Mouse (Mus musculus) bone marrow, adult 2 months (tissue): ENCODE measurements around the gene Crybg2.

Experiments
- CTCF ChIP-seq: fragments of 200-500 bp; IDR thresholded peaks from 2 replicates; pipeline ENCODE4 v1.5.1; 2011; ENCODE audit warnings: low read length, control low read depth; ENCODE audit not compliant: control insufficient read depth, insufficient read depth
- POLR2A ChIP-seq: fragments of 200-500 bp; IDR thresholded peaks from 2 replicates; pipeline ENCODE4 v1.6.1; 2011; ENCODE audit warnings: low read depth, mild to moderate bottlenecking, control low read depth, low read length, borderline replicate concordance; ENCODE audit not compliant: control insufficient read depth

DNA sequence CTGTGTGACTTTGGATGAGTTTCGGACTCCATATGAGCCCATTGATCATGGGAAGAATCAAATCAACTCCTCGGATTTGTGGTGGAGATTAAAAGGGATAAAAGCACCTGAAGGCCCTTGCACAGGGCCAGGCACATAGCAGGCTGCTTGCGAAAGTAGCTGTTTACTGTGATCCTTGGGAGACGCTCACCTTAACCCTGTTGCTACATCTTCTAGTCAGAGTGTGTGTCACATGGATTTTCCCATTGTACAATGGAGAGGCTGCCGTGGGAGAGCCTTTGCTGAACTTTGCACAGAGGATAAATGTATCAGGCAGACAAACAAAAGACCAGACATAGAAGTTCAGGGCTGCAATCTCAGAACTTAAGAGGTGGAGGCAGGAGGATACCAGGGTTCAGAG is 8.7 kb upstream of the Crybg2 start:
- TF ChIP-seq CTCF, result no peak
- no peak for TF ChIP-seq POLR2A
